Mouse (Mus musculus): Measurements from ENCODE around the gene Atp10b.

GRCm38 (mm10) chr11:43182401-43182800, 32.7 kb downstream of the Atp10b start:
- TF ChIP-seq CTCF (IDR thresholded peaks at IDR 0.05; ENCODE audit: low read depth) (no peak), EP300 (IDR thresholded peaks at IDR 0.05; ENCODE audit: low read depth) (no peak)

Data from liver, embryonic 14.5 days (tissue).